Comparison of ENCODE assay signal across 12 mouse cellular contexts in the genomic region with DNA sequence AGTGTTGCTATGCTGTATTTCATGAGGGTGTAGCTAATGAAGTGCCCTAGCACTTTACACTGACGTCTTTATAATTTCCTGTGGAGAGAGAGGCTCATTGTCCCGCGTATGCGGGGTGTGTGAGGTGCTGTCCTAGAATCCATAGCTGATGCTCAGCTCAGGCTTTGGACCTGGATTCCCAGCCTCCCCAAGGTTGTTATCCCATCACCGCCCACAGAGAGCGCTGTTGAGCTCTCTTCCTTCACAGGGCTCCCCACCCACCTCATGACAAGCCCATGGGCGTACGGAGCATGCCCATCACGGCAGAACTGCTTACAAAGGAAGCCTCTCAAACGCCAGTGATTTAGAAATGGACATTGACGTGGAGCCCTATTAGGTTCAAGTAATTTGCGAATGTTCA.
A peak's percentile ranks its signal among the peaks of the same experiment; 100 is the strongest.
DNase-seq lines count a peak whose midpoint lies in the region; ATAC-seq and TF ChIP-seq lines count a peak whose summit lies in the region.
"Had no signal": no experiment of that assay in that cellular context is flagged by ENCODE, and none has a peak within 500 bp of the region (broad histone marks: within the 10 kb centered on the region; RNA-seq: fewer than 3 reads in every experiment).

No protein-coding gene starts in this region.

- no peaks in the 10 kb centered on the region; the same call in 1 of the 2 replicates for H3K36me3 ChIP-seq in liver, embryonic 11.5 days (ENCODE audit: control insufficient read depth, insufficient read depth, low read length)
- H3K36me3 ChIP-seq in E14TG2a.4 (ENCODE audit: insufficient read depth, low read length), result peaks cover 24% of the 10 kb centered on the region
- H3K36me3 ChIP-seq in hindbrain, postnatal 0 days (ENCODE audit: insufficient read depth, low read length), result 0 out of 2 replicates have a peak, but pooled peaks cover 3% of the 10 kb centered on the region

- peak; percentile 46 for TF ChIP-seq CTCF in E14TG2a.4 (conservative IDR thresholded peaks at IDR 0.05; ENCODE audit: low read length)
- peak; percentile 40; the same call in 1 of the 2 replicates for TF ChIP-seq CTCF in hindbrain, postnatal 0 days (IDR thresholded peaks at IDR 0.05; ENCODE audit: low read depth)

- H3K27me3 ChIP-seq in liver, embryonic 11.5 days (replicated peaks; ENCODE audit: control insufficient read depth, insufficient read depth, low read length), result no peaks in the 10 kb centered on the region
- no peaks in the 10 kb centered on the region for H3K27me3 ChIP-seq in E14TG2a.4 (ENCODE audit: insufficient read depth, low read length)
- H3K27me3 ChIP-seq in hindbrain, postnatal 0 days (ENCODE audit: insufficient read depth, low read length), result no peaks in the 10 kb centered on the region
- H3K27me3 ChIP-seq: embryonic facial prominence, embryonic 12.5 days; kidney, embryonic 15.5 days; liver, embryonic 13.5 days had no signal

- H3K27ac ChIP-seq in liver, embryonic 11.5 days (ENCODE audit: low read depth, low read length), result no peak overlapping the region
- no peak overlapping the region for H3K27ac ChIP-seq in hindbrain, postnatal 0 days
- H3K27ac ChIP-seq: embryonic facial prominence, embryonic 12.5 days; kidney, embryonic 15.5 days; liver, embryonic 13.5 days had no signal

- no peak overlapping the region for H3K9ac ChIP-seq in liver, embryonic 11.5 days (ENCODE audit: low read depth, low read length)
- H3K9ac ChIP-seq in hindbrain, postnatal 0 days (replicated peaks; ENCODE audit: low read length), result no peak overlapping the region
- H3K9ac ChIP-seq: embryonic facial prominence, embryonic 12.5 days; kidney, embryonic 15.5 days; liver, embryonic 13.5 days had no signal

- 85% methylated on average over 12 of the region's 12 CpGs for WGBS in liver, embryonic 11.5 days
- WGBS in hindbrain, postnatal 0 days, result 83% methylated on average over 12 of the region's 12 CpGs

- DNase-seq in liver, result peak; percentile 23
- no peak for DNase-seq in liver, embryonic 11.5 days (ENCODE audit: low spot score)
- DNase-seq in WW6 (ENCODE audit: low read depth, low spot score), result peak; percentile 38
- no peak for DNase-seq in hindbrain, postnatal 0 days (ENCODE audit: low spot score)
- no peak for DNase-seq in kidney, postnatal 36 days
- DNase-seq in right cerebral cortex, postnatal 10 days (ENCODE audit: low spot score in 2 of 2), result no peak
- DNase-seq in embryo, embryonic 9.5 days (ENCODE audit: extremely low spot score), result no peak
- DNase-seq: heart, adult 18-20 months; liver, embryonic 13.5 days had no signal

- no peak overlapping the region for H3K4me2 ChIP-seq in liver, embryonic 11.5 days
- no peak overlapping the region for H3K4me2 ChIP-seq in hindbrain, postnatal 0 days (ENCODE audit: low read depth, low read length)
- H3K4me2 ChIP-seq: embryonic facial prominence, embryonic 12.5 days; kidney, embryonic 15.5 days; liver, embryonic 13.5 days had no signal

- H3K4me3 ChIP-seq in liver, embryonic 11.5 days (ENCODE audit: low read depth, low read length), result no peak overlapping the region
- H3K4me3 ChIP-seq in E14TG2a.4 (replicated peaks; ENCODE audit: low read length), result no peak overlapping the region
- no peak overlapping the region for H3K4me3 ChIP-seq in hindbrain, postnatal 0 days (ENCODE audit: low read length)
- H3K4me3 ChIP-seq: embryonic facial prominence, embryonic 12.5 days; kidney, embryonic 15.5 days; liver, embryonic 13.5 days had no signal

- H3K9me3 ChIP-seq in liver, embryonic 11.5 days (ENCODE audit: control insufficient read depth, low read length), result no peaks in the 10 kb centered on the region
- peaks cover 28% of the 10 kb centered on the region for H3K9me3 ChIP-seq in E14TG2a.4 (ENCODE audit: low read length)
- no peaks in the 10 kb centered on the region for H3K9me3 ChIP-seq in hindbrain, postnatal 0 days (ENCODE audit: low read length)
- H3K9me3 ChIP-seq: embryonic facial prominence, embryonic 12.5 days; kidney, embryonic 15.5 days; liver, embryonic 13.5 days had no signal

- ATAC-seq in liver, embryonic 11.5 days (replicated peaks; ENCODE audit: low FRiP score), result no peak
- ATAC-seq in hindbrain, postnatal 0 days, result peak; percentile 43

- no peaks in the 10 kb centered on the region; the same call in 1 of the 2 replicates for H3K4me1 ChIP-seq in liver, embryonic 11.5 days (replicated peaks; ENCODE audit: control insufficient read depth, insufficient read depth, low read length)
- peaks cover 7% of the 10 kb centered on the region for H3K4me1 ChIP-seq in E14TG2a.4 (replicated peaks; ENCODE audit: low read depth, low read length)
- no peaks in the 10 kb centered on the region for H3K4me1 ChIP-seq in hindbrain, postnatal 0 days (ENCODE audit: insufficient read depth, low read length)

Comparison
In these comparisons a context has a peak if more than half of its experiments do, and no peak if none do; other contexts are left out.
1. DNase-seq: peak in liver (single experiment) and WW6 (single experiment); none in liver, embryonic 11.5 days (single experiment), hindbrain, postnatal 0 days (single experiment), kidney, postnatal 36 days (0 of 2), right cerebral cortex, postnatal 10 days (0 of 2) and embryo, embryonic 9.5 days (single experiment).